Mouse (Mus musculus): ENCODE results near the gene Pitpna. TPM values are rescaled to one million over a fixed set of nuclear protein-coding genes. Genes with fewer than 3 reads are reported as not detected.

Pitpna gene
- polyA plus RNA-seq, 1 experiment from 2014 or later = 82.4 TPM

- ATAC-seq (ENCODE audit: insufficient read depth, low FRiP score, low read depth) = no peak
- Histone ChIP-seq H3K9me3 (no peaks in the 10 kb centered on the region), H3K4me1 (peaks cover 7% of the 10 kb centered on the region; the same call in 1 of the 2 replicates), H3K36me3 (peaks cover 29% of the 10 kb centered on the region), H3K4me3 (replicated peaks) (no peak overlapping the region), H3K4me2 (no peak overlapping the region), H3K27me3 (replicated peaks) (no peaks in the 10 kb centered on the region), H3K9ac (no peak overlapping the region), H3K27ac (no peak overlapping the region)
- WGBS = 81% methylated on average over 4 of the region's 4 CpGs
Measured at GRCm38 (mm10) chr11:75625820-75626219, 37.9 kb downstream of the Pitpna start.

GRCm38 (mm10) chr11:75630098-75630497, 42.2 kb downstream of the Pitpna start:
- H3K27ac ChIP-seq = peak overlapping the region; percentile 76; the same call in 1 of the 2 replicates

DNA sequence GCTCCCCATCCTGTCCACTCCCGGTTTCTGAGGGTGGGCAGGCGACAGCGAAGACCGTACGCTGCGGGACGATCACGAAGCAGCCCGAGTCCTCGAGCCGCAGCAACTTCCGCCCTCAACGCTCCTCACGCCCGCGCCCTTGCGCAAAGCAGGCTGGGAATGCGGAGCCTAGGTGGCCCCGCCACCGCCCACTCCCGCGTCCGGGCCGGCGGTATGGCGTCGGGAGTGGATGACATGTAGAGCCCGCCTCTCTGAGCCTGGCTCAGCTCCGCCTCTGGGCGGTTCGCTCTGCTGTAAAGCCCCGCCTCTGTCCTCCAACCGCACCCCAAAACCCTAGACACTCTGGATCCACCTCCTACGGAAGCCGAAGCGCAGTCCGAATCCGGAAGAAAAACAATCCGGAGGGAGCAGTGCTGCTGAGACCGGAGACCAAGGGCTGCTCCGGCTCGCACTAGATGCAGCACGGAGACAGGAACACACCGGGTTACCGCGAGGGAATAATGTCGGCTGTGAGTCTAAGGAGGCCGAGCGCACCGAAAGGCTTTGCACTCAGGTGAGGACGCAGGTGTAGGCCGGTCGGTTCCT, 42.8 kb downstream of the Pitpna start, which contains the start of gene Inpp5k:
Gene Inpp5k (plus strand): TSS at position 344 of the 585 bp plus-strand sequence.
- peaks cover 17% of the 10 kb centered on the region; the same call in 1 of the 2 replicates for H3K4me1 ChIP-seq
- peak; percentile 100 for ATAC-seq (ENCODE audit: insufficient read depth, low FRiP score, low read depth)
- H3K27me3 ChIP-seq (replicated peaks) = no peaks in the 10 kb centered on the region
- H3K27ac ChIP-seq = peak within 1 kb of the TSS; percentile 76
- H3K9me3 ChIP-seq = no peaks in the 10 kb centered on the region
- H3K36me3 ChIP-seq = peaks cover 17% of the 10 kb centered on the region
- under 1% methylated on average over 53 of the region's 53 CpGs for WGBS
- peak within 1 kb of the TSS; percentile 60 for H3K9ac ChIP-seq
- H3K4me2 ChIP-seq = peak within 1 kb of the TSS; percentile 83
- H3K4me3 ChIP-seq (replicated peaks) = peak within 1 kb of the TSS; percentile 77

More at GRCm38 (mm10) chr11:75630098-75630497, 42.2 kb downstream of the Pitpna start:
- no peak for ATAC-seq (ENCODE audit: insufficient read depth, low FRiP score, low read depth)
- Histone ChIP-seq H3K4me1 (peaks cover 17% of the 10 kb centered on the region; the same call in 1 of the 2 replicates), H3K36me3 (peaks cover 22% of the 10 kb centered on the region), H3K4me3 (replicated peaks) (peak overlapping the region; percentile 77), H3K9me3 (no peaks in the 10 kb centered on the region), H3K4me2 (peak overlapping the region; percentile 83), H3K9ac (no peak overlapping the region; the same call in 1 of the 2 replicates), H3K27me3 (replicated peaks) (no peaks in the 10 kb centered on the region)
- WGBS = 8% methylated on average over 5 of the region's 5 CpGs

GRCm38 (mm10) chr11:75631561-75632225, 43.8 kb downstream of the Pitpna start:
- Histone ChIP-seq H3K27ac (no peak overlapping the region; the same call in 1 of the 2 replicates), H3K4me2 (peak overlapping the region; percentile 83), H3K36me3 (peaks cover 9% of the 10 kb centered on the region), H3K9me3 (no peaks in the 10 kb centered on the region), H3K4me3 (replicated peaks) (peak overlapping the region; percentile 77), H3K4me1 (peaks cover 17% of the 10 kb centered on the region; the same call in 1 of the 2 replicates), H3K27me3 (replicated peaks) (no peaks in the 10 kb centered on the region), H3K9ac (peak overlapping the region; percentile 60; the same call in 1 of the 2 replicates)
- ATAC-seq (ENCODE audit: insufficient read depth, low FRiP score, low read depth) = no peak
- 6% methylated on average over 13 of the region's 13 CpGs for WGBS

- H3K27ac ChIP-seq = no peak overlapping the region
- no peaks in the 10 kb centered on the region; the same call in 1 of the 2 replicates for H3K36me3 ChIP-seq
- peaks cover 17% of the 10 kb centered on the region; the same call in 1 of the 2 replicates for H3K4me1 ChIP-seq
- ATAC-seq (ENCODE audit: insufficient read depth, low FRiP score, low read depth) = no peak
- H3K4me3 ChIP-seq (replicated peaks) = no peak overlapping the region
- no peak overlapping the region for H3K9ac ChIP-seq
- H3K4me2 ChIP-seq = no peak overlapping the region
- H3K9me3 ChIP-seq = no peaks in the 10 kb centered on the region
- no peaks in the 10 kb centered on the region for H3K27me3 ChIP-seq (replicated peaks)
- 91% methylated on average over 5 of the region's 5 CpGs for WGBS
Measured at GRCm38 (mm10) chr11:75632921-75633320, 45.0 kb downstream of the Pitpna start.

DNA sequence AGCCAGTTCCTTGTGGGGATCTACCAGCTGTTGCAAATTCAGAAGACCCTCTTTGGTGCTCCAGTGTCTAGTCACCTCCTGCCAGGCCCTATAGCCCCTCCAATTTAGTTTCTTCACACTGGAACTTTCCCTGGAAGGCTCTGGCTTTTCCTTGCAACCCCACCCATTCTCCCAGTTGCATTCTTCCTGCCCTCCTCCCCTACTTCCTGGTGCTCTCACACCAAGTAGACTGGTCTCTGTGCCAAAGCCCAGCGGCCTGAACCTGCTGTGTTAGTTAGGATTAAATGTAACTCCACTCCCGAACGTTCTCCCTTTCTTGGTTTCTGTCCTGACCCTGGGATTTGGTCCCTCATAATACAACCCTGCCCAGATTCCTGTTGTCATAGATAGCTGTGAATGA, 46.9 kb downstream of the Pitpna start:
- H3K4me3 ChIP-seq (replicated peaks) = no peak overlapping the region
- 80% methylated on average over 3 of the region's 3 CpGs for WGBS
- H3K9me3 ChIP-seq = no peaks in the 10 kb centered on the region
- no peak overlapping the region for H3K9ac ChIP-seq
- no peak for ATAC-seq (ENCODE audit: insufficient read depth, low FRiP score, low read depth)
- H3K4me1 ChIP-seq = peaks cover 14% of the 10 kb centered on the region; the same call in 1 of the 2 replicates
- no peak overlapping the region for H3K27ac ChIP-seq
- no peak overlapping the region for H3K4me2 ChIP-seq
- no peaks in the 10 kb centered on the region for H3K27me3 ChIP-seq (replicated peaks)
- H3K36me3 ChIP-seq = no peaks in the 10 kb centered on the region

- no peaks in the 10 kb centered on the region for H3K27me3 ChIP-seq (replicated peaks)
- H3K4me1 ChIP-seq = peaks cover 10% of the 10 kb centered on the region; the same call in 1 of the 2 replicates
- no peak overlapping the region for H3K27ac ChIP-seq
- ATAC-seq (ENCODE audit: insufficient read depth, low FRiP score, low read depth) = no peak
- H3K9ac ChIP-seq = no peak overlapping the region
- WGBS = 67% methylated on average over 11 of the region's 11 CpGs
- no peaks in the 10 kb centered on the region for H3K36me3 ChIP-seq
- no peaks in the 10 kb centered on the region for H3K9me3 ChIP-seq
- no peak overlapping the region for H3K4me2 ChIP-seq
- H3K4me3 ChIP-seq (replicated peaks) = no peak overlapping the region
Measured at GRCm38 (mm10) chr11:75635315-75635714, 47.4 kb downstream of the Pitpna start.

- H3K36me3 ChIP-seq = no peaks in the 10 kb centered on the region
- no peak for ATAC-seq (ENCODE audit: insufficient read depth, low FRiP score, low read depth)
- H3K4me3 ChIP-seq (replicated peaks) = no peak overlapping the region
- 78% methylated on average over 5 of the region's 5 CpGs for WGBS
- no peaks in the 10 kb centered on the region for H3K27me3 ChIP-seq (replicated peaks)
- no peak overlapping the region for H3K4me2 ChIP-seq
- no peak overlapping the region for H3K27ac ChIP-seq
- peaks cover 2% of the 10 kb centered on the region; the same call in 1 of the 2 replicates for H3K4me1 ChIP-seq
- H3K9me3 ChIP-seq = no peaks in the 10 kb centered on the region
- H3K9ac ChIP-seq = no peak overlapping the region
Measured at GRCm38 (mm10) chr11:75643323-75643722, 55.4 kb downstream of the Pitpna start.

DNA sequence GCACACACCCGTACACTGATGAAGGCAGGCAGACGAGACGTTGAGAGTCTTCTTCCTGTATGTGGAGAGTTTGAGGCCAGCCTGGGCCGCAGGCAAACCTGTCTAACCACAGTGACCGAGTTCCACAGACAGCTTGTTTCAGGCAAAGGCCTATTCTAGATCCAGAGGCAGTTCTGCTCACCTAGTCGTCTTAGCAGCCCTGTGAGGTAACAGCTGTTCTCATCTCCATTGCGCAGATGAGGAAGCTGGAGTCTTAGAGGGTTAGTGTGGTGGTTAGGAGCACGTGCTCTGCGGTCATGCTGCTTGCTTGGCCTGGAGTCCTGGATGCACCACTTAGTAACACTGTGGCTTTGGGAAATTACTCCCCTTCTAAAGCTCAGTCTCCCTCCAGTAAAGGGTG, 56.8 kb downstream of the Pitpna start:
- H3K4me2 ChIP-seq = no peak overlapping the region
- no peak overlapping the region for H3K9ac ChIP-seq
- peaks cover 9% of the 10 kb centered on the region; the same call in 1 of the 2 replicates for H3K4me1 ChIP-seq
- no peaks in the 10 kb centered on the region for H3K36me3 ChIP-seq
- H3K4me3 ChIP-seq (replicated peaks) = no peak overlapping the region
- no peak for ATAC-seq (ENCODE audit: insufficient read depth, low FRiP score, low read depth)
- WGBS = 75% methylated on average over 9 of the region's 9 CpGs
- no peaks in the 10 kb centered on the region for H3K9me3 ChIP-seq
- no peaks in the 10 kb centered on the region for H3K27me3 ChIP-seq (replicated peaks)
- no peak overlapping the region for H3K27ac ChIP-seq

DNA sequence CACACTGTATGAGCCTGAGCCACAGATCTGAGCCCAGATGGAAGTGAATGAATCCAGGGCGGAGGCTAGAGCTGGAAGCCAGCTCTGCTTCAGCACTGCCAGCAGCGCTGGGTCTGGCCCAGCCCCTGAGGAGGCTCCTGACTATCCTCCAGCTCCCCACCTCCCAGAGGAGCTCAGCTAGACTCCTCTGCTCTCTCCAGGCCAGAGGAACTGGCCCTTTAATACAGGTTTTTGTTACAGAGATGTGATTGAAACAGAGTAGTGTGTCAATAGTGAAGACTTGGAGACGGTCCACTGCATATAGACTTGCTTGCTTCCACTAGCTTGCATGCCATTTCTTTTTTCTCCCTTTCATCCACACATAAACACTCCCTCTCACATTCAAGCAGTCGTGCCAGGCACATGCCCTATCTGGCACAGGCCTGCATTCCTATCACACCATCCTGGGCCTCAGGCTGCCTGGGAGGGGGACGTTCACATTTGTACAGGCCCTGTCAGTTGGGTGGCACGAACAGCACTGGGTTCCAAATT, 59.8 kb downstream of the Pitpna start:
- Histone ChIP-seq H3K9me3 (no peaks in the 10 kb centered on the region), H3K27ac (no peak overlapping the region), H3K27me3 (replicated peaks) (no peaks in the 10 kb centered on the region), H3K4me1 (peaks cover 17% of the 10 kb centered on the region), H3K36me3 (no peaks in the 10 kb centered on the region), H3K4me2 (no peak overlapping the region), H3K9ac (no peak overlapping the region), H3K4me3 (replicated peaks) (no peak overlapping the region)
- 61% methylated on average over 6 of the region's 6 CpGs for WGBS
- ATAC-seq (ENCODE audit: insufficient read depth, low FRiP score, low read depth) = no peak

- H3K36me3 ChIP-seq = no peaks in the 10 kb centered on the region
- H3K27me3 ChIP-seq (replicated peaks) = no peaks in the 10 kb centered on the region
- no peak overlapping the region for H3K4me3 ChIP-seq (replicated peaks)
- no peak overlapping the region for H3K4me2 ChIP-seq
- H3K27ac ChIP-seq = peak overlapping the region; percentile 48; the same call in 1 of the 2 replicates
- peaks cover 24% of the 10 kb centered on the region for H3K4me1 ChIP-seq
- H3K9me3 ChIP-seq = no peaks in the 10 kb centered on the region
- H3K9ac ChIP-seq = no peak overlapping the region
- ATAC-seq (ENCODE audit: insufficient read depth, low FRiP score, low read depth) = no peak
- 62% methylated on average over 4 of the region's 4 CpGs for WGBS
Measured at GRCm38 (mm10) chr11:75649155-75649561, 61.3 kb downstream of the Pitpna start.

GRCm38 (mm10) chr11:75650311-75650710, 62.4 kb downstream of the Pitpna start, which contains the start of gene Myo1c:
Myo1c (plus strand) TSS chr11:75650504.
- Histone ChIP-seq H3K4me3 (replicated peaks) (peak within 1 kb of the TSS; percentile 75), H3K4me1 (peaks cover 35% of the 10 kb centered on the region), H3K9me3 (no peaks in the 10 kb centered on the region), H3K4me2 (peak within 1 kb of the TSS; percentile 90), H3K9ac (peak within 1 kb of the TSS; percentile 72; the same call in 1 of the 2 replicates), H3K27ac (peak within 1 kb of the TSS; percentile 95), H3K27me3 (replicated peaks) (no peaks in the 10 kb centered on the region), H3K36me3 (no peaks in the 10 kb centered on the region)
- 79% methylated on average over 7 of the region's 7 CpGs for WGBS
- no peak for ATAC-seq (ENCODE audit: insufficient read depth, low FRiP score, low read depth)

Measured in stomach, embryonic 15.5 days (tissue).